ENCODE assay signal across 20 mouse cellular contexts in genomic region chr13:13634706-13635105, GRCm38 (mm10). TPM values are rescaled to one million over a fixed set of nuclear protein-coding genes. Genes with fewer than 3 reads are reported as not detected.
A peak's percentile ranks its signal among the peaks of the same experiment; 100 is the strongest.
DNase-seq lines count a peak whose midpoint lies in the region; ATAC-seq and TF ChIP-seq lines count a peak whose summit lies in the region.
"Had no signal": no experiment of that assay in that cellular context is flagged by ENCODE, and none has a peak within 500 bp of the region (broad histone marks: within the 10 kb centered on the region; RNA-seq: fewer than 3 reads in every experiment).

No protein-coding gene starts in this region.

- H3K9ac ChIP-seq in forebrain, postnatal 0 days, result no peak overlapping the region
- H3K9ac ChIP-seq in ES-E14 (ENCODE audit: insufficient read depth, low read depth, low read length, poor library complexity, severe bottlenecking), result no peak overlapping the region
- no peak overlapping the region for H3K9ac ChIP-seq in forebrain, embryonic 13.5 days
- H3K9ac ChIP-seq: hindbrain, embryonic 12.5 days; hindbrain, embryonic 15.5 days had no signal

- 31% methylated on average over 7 of the region's 7 CpGs for WGBS in forebrain, embryonic 10.5 days
- 22% methylated on average over 7 of the region's 7 CpGs for WGBS in forebrain, postnatal 0 days
- 17% methylated on average over 7 of the region's 7 CpGs for WGBS in forebrain, embryonic 13.5 days

- in situ Hi-C loops in ES-E14 (cut with MboI; ENCODE audit: low sequenced_read_pairs in 2 of 2, unreplicated experiment in 2 of 2), result no loop called here

- no peaks in the 10 kb centered on the region for H3K9me3 ChIP-seq in forebrain, embryonic 10.5 days
- no peaks in the 10 kb centered on the region for H3K9me3 ChIP-seq in forebrain, postnatal 0 days (ENCODE audit: low read length)
- H3K9me3 ChIP-seq in ES-E14 (ENCODE audit: control insufficient read depth, insufficient read depth, low read depth, low read length), result no peaks in the 10 kb centered on the region
- H3K9me3 ChIP-seq in forebrain, embryonic 13.5 days (replicated peaks), result no peaks in the 10 kb centered on the region
- H3K9me3 ChIP-seq: hindbrain, embryonic 12.5 days; hindbrain, embryonic 15.5 days had no signal

- H3K27me3 ChIP-seq in forebrain, embryonic 10.5 days (ENCODE audit: poor library complexity, severe bottlenecking), result no peaks in the 10 kb centered on the region
- no peaks in the 10 kb centered on the region for H3K27me3 ChIP-seq in forebrain, postnatal 0 days (ENCODE audit: insufficient read depth, low read length)
- no peaks in the 10 kb centered on the region for H3K27me3 ChIP-seq in forebrain, embryonic 13.5 days
- H3K27me3 ChIP-seq: hindbrain, embryonic 12.5 days; hindbrain, embryonic 15.5 days had no signal

- no peak overlapping the region; the same call in 1 of the 2 replicates for H3K4me3 ChIP-seq in forebrain, embryonic 10.5 days
- no peak overlapping the region for H3K4me3 ChIP-seq in forebrain, postnatal 0 days (ENCODE audit: low read depth, low read length)
- no peak overlapping the region for H3K4me3 ChIP-seq in layer of hippocampus, adult 2 months
- no peak overlapping the region for H3K4me3 ChIP-seq in ES-E14 (ENCODE audit: insufficient read depth in 1 of 2, low read depth in 1 of 2, low read length in 2 of 2, poor library complexity in 1 of 2, severe bottlenecking in 1 of 2)
- H3K4me3 ChIP-seq in forebrain, embryonic 13.5 days, result no peak overlapping the region
- H3K4me3 ChIP-seq: hindbrain, embryonic 12.5 days; hindbrain, embryonic 15.5 days had no signal

- TF ChIP-seq CTCF in forebrain, postnatal 0 days (IDR thresholded peaks at IDR 0.05; ENCODE audit: low read depth), result no peak
- TF ChIP-seq CTCF in layer of hippocampus, adult 2 months (conservative IDR thresholded peaks at IDR 0.05), result no peak

- H3K4me2 ChIP-seq in forebrain, postnatal 0 days (ENCODE audit: low read depth), result no peak overlapping the region
- 0 out of 2 replicates have a peak overlapping the region, but pooled peaks have one; percentile 9 for H3K4me2 ChIP-seq in forebrain, embryonic 13.5 days
- H3K4me2 ChIP-seq: heart, embryonic 11.5 days; hindbrain, embryonic 12.5 days; hindbrain, embryonic 15.5 days had no signal

- no peaks in the 10 kb centered on the region for H3K36me3 ChIP-seq in forebrain, embryonic 10.5 days (replicated peaks)
- H3K36me3 ChIP-seq in forebrain, postnatal 0 days (ENCODE audit: insufficient read depth), result 0 out of 2 replicates have a peak, but pooled peaks cover 5% of the 10 kb centered on the region
- no peaks in the 10 kb centered on the region for H3K36me3 ChIP-seq in ES-E14 (ENCODE audit: control insufficient read depth, insufficient read depth, low read length, poor library complexity, severe bottlenecking)
- H3K36me3 ChIP-seq in forebrain, embryonic 13.5 days (ENCODE audit: poor library complexity, severe bottlenecking), result no peaks in the 10 kb centered on the region

- 0 out of 2 replicates have a peak overlapping the region, but pooled peaks have one; percentile 1 for H3K27ac ChIP-seq in forebrain, embryonic 10.5 days
- no peak overlapping the region for H3K27ac ChIP-seq in forebrain, postnatal 0 days (ENCODE audit: low read depth, low read length)
- peak overlapping the region; percentile 2; the same call in 1 of the 2 replicates for H3K27ac ChIP-seq in layer of hippocampus, adult 2 months
- H3K27ac ChIP-seq in ES-E14 (ENCODE audit: insufficient read depth, low read depth, low read length, poor library complexity, severe bottlenecking), result no peak overlapping the region
- no peak overlapping the region for H3K27ac ChIP-seq in forebrain, embryonic 13.5 days
- H3K27ac ChIP-seq: hindbrain, embryonic 12.5 days; hindbrain, embryonic 15.5 days had no signal

- no peak for DNase-seq in forebrain, embryonic 10.5 days (ENCODE audit: extremely low spot score, low spot score)
- DNase-seq in forebrain, postnatal 0 days, result no peak
- no peak for DNase-seq in layer of hippocampus, adult 2 months (ENCODE audit: low spot score in 2 of 2)
- DNase-seq in layer of hippocampus, postnatal 36 days, result no peak
- peak; percentile 24 for DNase-seq in ES-E14 (ENCODE audit: low read depth, low spot score)
- DNase-seq in gastrocnemius, postnatal 25 days, result no peak
- DNase-seq: adrenal gland, postnatal 10 days; adrenal gland, postnatal 36 days; cerebellum, adult 18-20 months; cerebellum, adult 9-10 months; cerebellum, postnatal 14 days; gastrocnemius, postnatal 10 days; heart, adult 11 months; kidney, adult 11 months; kidney, adult 8-10 months had no signal

- ATAC-seq in forebrain, postnatal 0 days, result no peak
- no peak for ATAC-seq in forebrain, embryonic 13.5 days
- no peak for ATAC-seq in frontal cortex, adult (ENCODE audit: low TSS enrichment)

- peaks cover 41% of the 10 kb centered on the region for H3K4me1 ChIP-seq in forebrain, embryonic 10.5 days
- no peaks in the 10 kb centered on the region for H3K4me1 ChIP-seq in forebrain, postnatal 0 days (ENCODE audit: insufficient read depth)
- peaks cover 0 to 3% of the 10 kb centered on the region in 2 experiments; a peak in 2 of 4 replicates for H3K4me1 ChIP-seq in ES-E14 (ENCODE audit: control insufficient read depth in 2 of 2, insufficient read depth in 2 of 2, low read length in 2 of 2, poor library complexity in 1 of 2)
- peaks cover 25% of the 10 kb centered on the region for H3K4me1 ChIP-seq in forebrain, embryonic 13.5 days
- H3K4me1 ChIP-seq: hindbrain, embryonic 12.5 days; hindbrain, embryonic 15.5 days had no signal

TF ChIP-seq in ES-E14, 5 proteins besides CTCF, POLR2A, EP300 and RAD21:
- TF ChIP-seq CHD2 (IDR thresholded peaks at IDR 0.05; ENCODE audit: low read depth, low read length) (no peak), ZC3H11A (IDR thresholded peaks at IDR 0.05; ENCODE audit: borderline replicate concordance, low read depth, low read length) (no peak), ZNF384 (IDR thresholded peaks at IDR 0.05; ENCODE audit: low read depth, low read length) (no peak), HCFC1 (IDR thresholded peaks at IDR 0.05; ENCODE audit: borderline replicate concordance, insufficient read depth, low read length) (no peak), MAFK (IDR thresholded peaks at IDR 0.05; ENCODE audit: insufficient read depth, low read depth, low read length) (no peak)

RNA-seq across cellular contexts. Expression of gene Lyst, which starts 44.5 kb away (rescaled TPM):
- 2.7 and 3.6 TPM in 2 replicates for polyA plus RNA-seq in forebrain, embryonic 10.5 days (2016; fragmentation: Nextera tagmentation; extraction: Ambion mirVana)
- total RNA-seq in forebrain, postnatal 0 days (2014; rRNA removed), result 13.2 and 14.2 TPM in 2 replicates
- polyA plus RNA-seq in forebrain, postnatal 0 days (2015; fragmentation: Nextera tagmentation; extraction: Ambion mirVana), result 1.5 and 3.5 TPM in 2 replicates
- 100 to 1,000 TPM in 1 of 2 experiments, 10 to 100 TPM in 1; 96.3 to 107 TPM for total RNA-seq in layer of hippocampus, adult 2 months (2021)
- 100 to 1,000 TPM in 1 of 2 experiments, 10 to 100 TPM in 1; 88.7 to 114 TPM for total RNA-seq in layer of hippocampus, postnatal 36 days (2021)
- total RNA-seq in ES-E14 (2012; rRNA removed), result 7.4 and 11.7 TPM in 2 replicates
- polyA plus RNA-seq in forebrain, embryonic 13.5 days (2015; fragmentation: Nextera tagmentation; extraction: Ambion mirVana), result 5.3 and 5.4 TPM in 2 replicates
- 1 to 10 TPM; 4.1 to 5.9 TPM for total RNA-seq in gastrocnemius, postnatal 25 days (2021)

Comparison
In these comparisons a context has a peak if more than half of its experiments do, and no peak if none do; other contexts are left out.
1. H3K27ac ChIP-seq: peak in forebrain, embryonic 10.5 days (single experiment) and layer of hippocampus, adult 2 months (single experiment); none in forebrain, postnatal 0 days (single experiment), ES-E14 (single experiment) and forebrain, embryonic 13.5 days (single experiment).